Mouse (Mus musculus): Measurements from ENCODE around the gene Rbms2.
"Not testable (repeated sequence)": the region's sequence is repeated elsewhere in the genome, so short reads cannot be mapped to it uniquely, and the experiment has no call there.

Rbms2 gene

DNA sequence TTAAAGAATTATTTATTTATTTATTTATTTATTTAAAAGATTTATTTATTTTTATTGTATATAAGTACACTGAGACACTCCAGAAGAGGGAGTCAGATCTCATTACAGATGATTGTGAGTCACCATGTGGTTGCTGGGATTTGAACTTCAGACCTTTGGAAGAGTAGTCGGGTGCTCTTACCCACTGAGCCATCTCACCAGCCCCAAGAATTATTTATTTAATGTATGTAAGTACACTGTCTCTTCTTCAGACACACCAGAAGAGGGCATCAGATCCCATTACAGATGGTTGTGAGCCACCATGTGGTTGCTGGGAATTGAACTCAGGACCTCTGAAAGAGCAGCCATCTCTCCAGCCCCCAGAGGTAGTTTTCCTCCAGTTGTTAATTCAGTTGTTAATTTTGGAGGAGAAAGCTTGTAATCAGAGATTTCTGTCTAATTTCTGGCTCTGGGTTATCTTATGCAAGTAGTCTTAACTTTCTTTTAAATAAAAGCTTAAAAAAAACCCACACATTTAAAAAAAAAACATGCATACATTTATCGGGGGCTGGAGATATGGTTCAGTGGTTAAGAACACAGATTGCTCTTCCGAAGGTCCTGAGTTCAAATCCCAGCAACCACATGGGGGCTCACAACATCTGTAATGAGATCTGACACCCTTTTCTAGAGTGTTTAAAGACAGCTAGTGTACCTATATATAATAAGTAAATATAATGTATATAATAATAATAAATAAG is 12.1 kb upstream of the Rbms2 start:
- DNase-seq (ENCODE audit: low spot score) = not testable (repeated sequence)

DNA sequence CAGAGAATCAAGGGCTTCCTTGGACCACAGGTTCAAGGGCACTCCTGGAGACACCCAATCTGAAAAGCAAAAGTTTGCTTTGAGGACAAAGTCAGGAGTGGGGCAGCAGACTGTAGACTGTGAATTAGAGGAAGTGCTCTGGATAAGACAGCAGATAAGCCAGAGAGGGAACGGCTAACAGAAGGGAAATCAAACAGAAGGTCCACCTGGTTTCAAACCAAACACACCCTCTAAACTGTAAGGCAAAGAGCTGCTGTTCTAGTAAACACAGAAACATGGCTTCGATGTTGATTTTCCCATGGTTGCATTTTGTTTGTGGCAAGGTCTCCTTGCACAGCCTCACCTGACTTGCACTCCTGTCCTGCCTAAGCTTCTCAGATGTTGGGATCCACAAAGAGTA is 11.4 kb upstream of the Rbms2 start:
- no peak for DNase-seq (ENCODE audit: low spot score)

DNA sequence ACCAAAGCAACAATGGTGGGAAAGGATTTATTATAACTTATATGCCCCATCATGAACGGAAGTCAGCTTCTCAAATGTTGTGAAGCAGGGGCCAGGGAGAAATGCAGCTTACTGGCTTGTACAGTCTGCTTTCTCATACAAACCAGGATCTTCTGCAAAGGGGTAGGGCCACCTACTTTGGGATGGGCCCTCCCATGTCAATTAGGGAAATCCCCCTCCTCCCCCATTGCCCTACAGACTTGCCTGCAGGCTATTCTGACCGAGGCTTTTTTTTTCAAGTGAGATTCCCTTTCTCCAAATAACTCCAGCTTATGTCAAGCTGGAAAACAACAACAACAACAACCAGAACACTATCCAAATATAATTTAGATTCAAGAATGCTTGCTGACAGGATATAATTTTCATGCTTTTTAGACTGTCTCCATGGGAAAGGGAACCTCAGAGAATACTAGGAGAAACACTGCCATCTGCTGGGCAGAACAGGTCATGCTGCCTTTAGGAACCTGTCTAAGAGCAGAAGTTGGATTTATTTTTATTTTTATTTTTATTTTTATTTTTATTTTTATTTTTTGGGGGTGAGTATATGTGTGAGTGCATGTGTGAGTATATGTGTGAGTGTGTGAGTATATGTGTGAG is 8.3 kb upstream of the Rbms2 start:
- peak; percentile 87 for DNase-seq (ENCODE audit: low spot score)

DNA sequence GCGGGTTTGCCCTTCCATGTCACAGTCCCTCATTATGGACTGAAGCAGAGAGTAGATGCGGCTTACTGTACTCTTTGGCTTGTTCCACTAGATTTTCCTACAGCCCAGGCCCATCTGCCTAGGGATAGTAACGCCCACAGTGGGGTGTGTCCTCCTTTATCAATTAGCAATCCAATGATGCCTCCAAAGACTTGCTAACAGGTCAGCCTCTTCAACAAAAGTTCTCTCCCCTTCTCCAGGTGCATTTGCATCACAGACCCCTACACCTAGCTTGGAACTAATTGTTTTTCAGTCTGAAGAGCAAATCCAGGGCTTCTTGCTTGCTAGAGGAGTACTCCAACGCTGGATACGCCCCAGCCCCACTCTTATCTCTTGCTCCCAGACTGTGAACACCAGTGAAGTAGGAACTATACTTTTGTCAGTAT is 7.1 kb upstream of the Rbms2 start:
- no peak for DNase-seq (ENCODE audit: low spot score)

DNA sequence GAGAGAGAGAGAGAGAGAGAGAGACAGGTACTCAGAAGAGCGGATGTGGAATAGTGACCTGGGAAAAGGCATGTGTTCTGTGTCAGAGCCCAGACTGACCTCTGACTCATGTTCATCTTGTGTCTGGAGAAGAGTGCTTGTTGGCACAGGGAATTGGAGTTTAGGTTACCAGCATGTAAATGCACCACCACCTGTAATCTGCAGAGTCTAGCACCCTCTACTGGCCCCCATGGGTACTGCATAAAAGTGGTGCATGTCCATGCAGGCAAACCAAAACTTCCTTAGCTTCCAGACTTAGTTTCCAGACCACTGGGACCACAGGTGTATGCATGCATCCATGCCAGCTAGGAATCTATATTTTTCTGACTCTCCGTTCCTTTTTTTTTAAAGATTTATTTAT is 5.9 kb upstream of the Rbms2 start:
- DNase-seq (ENCODE audit: low spot score) = peak; percentile 78

DNA sequence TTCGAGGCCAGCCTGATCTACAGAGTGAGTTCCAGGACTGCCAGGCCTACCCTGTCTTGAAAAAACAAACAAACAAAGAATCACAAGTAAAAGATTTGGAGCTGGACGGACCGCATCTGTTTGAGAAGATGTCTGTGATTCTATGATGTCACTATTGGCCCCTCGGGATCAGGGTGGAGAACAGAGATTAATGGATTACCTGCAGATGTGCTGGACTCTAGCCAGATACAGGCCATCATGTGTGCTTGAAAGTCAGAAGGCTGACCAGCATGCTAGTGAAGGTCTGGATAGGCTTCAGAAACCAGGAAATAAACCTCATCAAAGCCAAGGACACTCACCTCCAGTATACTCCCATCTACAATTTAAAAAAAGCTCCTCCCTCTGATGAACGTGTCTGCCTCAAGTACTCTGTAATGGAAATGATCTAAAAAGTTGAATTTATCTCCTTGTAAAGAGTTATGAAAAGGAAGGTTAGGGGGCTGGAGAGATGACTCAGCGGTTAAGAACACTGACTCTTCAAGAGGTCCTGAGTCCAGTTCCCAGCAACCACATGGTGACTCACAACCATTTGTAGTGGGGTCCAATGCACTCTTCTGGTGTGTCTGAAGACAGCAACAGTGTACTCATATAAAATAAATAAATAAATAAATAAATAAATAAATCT is 5.3 kb upstream of the Rbms2 start:
- no peak for DNase-seq (ENCODE audit: low spot score)

DNA sequence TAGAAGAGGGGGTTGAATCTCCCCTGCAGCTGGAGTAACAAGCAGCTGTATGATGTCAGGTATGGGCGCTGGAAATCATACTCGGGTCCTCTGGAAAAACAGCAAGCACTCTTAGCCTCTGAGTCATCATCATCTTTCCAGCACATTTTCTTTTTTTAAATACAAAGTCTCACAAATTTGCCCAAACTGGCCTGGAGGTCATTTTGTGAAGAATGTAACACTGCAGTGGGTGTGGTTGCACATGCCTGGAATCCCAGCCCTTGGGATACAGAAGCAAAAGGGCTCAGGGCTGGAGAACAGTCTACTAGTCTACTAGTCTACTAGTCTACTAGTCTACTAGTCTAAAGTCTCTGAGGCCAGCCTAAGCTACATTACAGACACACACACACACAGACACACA is 4.2 kb upstream of the Rbms2 start:
- DNase-seq (ENCODE audit: low spot score) = no peak

DNA sequence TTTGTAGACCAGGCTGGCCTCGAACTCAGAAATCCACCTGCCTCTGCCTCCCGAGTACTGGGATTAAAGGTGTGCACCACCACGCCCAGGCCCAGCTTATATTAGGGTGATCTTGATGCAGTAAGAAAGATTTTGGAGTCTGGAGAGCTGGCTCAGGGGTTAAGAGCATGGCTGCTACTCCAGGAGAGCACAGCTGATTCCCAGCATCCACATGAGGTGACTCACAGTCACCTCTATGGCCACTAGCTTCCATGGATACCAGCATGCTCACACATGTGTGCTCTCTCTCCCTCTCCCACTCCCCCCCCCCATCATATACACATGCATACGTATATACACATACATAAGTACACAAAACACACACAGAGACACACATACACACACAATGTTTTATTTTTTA is 2.8 kb downstream of the Rbms2 start:
- no peak for DNase-seq (ENCODE audit: low spot score)

DNA sequence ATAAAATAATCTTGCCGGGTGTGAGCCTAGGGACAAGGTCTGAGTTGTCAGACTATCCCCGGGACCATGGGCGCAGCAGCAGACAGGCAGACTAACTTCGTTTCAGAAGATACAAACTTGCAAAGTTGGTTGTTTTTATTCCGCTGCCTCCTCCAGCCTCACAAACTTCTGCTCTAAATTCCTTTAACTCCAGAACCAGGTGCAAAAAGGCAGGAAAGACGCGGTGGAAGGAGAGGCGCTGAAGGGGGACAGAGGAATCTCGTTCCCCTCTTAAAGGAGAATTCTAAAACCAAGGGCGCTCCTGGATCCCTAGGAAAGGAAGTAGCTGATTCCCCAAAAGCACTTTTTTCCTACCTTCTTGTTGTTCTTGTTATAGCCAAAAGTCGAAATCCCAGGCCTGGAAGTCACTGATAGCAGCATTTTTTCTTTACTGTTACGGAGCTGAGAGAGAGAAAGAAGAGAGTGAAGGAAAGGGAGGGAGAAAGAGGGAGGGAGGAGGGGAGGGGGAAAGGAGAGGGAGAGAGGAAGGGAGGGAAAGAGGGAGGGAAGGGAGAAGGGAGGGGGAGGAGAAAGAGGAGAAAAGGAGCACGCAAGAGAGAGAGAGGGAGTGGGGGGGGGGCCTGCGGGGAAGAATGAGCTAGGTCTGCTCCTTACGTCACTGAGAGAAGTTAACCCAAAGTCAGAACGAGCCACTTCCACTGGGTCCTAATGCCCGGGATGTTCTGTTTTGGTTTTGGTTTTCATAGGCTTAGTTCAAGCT is 3.9 kb downstream of the Rbms2 start:
- DNase-seq (ENCODE audit: low spot score) = peak; percentile 46

DNA sequence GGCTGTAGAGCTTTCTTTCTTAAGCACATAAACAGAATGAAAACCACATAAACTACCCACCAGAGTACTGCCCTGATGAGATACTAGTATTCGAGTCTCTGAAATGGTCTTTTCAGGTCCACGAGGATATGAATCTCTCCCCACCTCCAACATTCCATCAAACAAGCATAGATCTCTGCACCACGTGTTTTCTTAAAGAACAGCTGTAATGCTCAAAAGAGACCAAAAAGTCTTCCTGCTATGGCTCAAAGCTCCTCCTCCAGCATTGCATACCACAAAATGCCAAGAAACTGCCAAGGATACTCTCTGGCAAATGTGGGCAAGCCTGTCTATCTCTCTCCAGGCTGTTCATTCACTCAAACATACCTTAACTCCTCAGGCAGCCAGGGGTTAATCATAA is 4.8 kb downstream of the Rbms2 start:
- DNase-seq (ENCODE audit: low spot score) = no peak

DNA sequence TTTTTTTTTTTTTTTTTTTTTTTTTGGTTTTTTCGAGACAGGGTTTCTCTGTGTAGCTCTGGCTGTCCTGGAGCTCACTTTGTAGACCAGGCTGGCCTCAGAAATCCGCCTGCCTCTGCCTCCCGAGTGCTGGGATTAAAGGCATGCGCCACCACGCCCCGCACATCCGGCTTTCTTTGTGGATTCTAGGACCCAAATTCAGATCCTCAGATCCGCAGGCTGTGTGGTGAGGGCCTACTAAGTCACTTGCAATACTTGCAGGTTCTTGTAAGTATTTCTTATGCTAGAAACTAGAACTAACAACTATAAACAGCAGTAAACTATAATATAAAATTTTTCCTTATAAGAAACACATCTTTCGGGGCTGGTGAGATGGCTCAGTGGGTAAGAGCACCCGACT is 8.7 kb downstream of the Rbms2 start:
- DNase-seq (ENCODE audit: low spot score) = not testable (repeated sequence)

DNA sequence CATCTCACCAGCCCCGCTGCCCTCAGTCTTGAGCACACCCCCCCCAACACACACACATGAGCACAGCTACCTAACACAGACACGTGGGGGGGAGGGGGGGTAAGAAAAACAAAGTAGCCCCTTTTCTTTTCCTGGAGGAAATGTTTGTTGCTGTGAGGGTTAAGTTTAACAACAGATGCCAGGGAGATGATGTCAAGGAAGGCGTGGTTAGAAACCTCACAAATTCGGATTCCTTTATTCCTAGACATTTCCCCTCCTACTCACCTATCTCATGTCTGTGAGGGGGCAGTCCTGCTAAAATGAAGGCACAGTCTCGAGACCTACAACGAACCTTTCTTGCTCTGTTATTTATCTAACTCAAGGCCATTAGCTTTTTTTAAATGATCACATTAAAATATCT is 13.0 kb downstream of the Rbms2 start:
- DNase-seq (ENCODE audit: low spot score) = no peak

DNA sequence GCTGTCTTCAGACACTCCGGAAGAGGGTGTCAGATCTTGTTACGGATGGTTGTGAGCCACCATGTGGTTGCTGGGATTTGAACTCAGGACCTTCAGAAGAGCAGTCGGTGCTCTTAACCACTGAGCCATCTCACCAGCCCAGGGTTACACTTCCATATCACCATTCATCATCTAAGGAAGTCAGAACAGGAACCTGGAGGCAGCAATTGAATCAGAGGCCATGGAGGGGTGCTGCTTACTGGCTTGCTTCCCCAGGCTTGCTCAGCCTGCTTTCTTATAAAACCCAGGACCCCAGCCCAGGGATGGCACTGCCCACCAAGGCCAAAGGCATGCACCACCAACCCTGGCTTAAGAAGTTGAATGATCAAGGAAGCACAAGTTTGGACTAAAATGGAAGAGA is 14.4 kb downstream of the Rbms2 start:
- not testable (repeated sequence) for DNase-seq (ENCODE audit: low spot score)

DNA sequence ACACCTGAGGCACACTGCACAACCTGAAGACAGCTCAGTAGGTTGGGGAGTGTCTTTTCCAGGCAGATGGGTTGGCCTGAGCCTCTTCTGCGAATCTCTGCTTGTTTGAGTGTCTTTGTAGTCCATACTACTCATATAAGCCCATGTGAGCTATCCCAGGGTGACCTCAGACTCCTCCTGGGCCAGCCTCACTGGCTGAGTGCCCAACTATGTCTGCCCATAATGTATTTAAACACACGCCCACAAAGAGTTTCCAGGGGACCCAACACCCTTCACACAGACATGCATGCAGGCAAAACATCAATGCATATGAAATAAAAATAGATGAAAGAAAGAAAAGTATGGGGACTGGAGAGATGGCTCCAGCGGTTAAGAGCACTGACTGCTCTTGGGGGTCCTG is 26.1 kb downstream of the Rbms2 start:
- no peak for DNase-seq (ENCODE audit: low spot score)

DNA sequence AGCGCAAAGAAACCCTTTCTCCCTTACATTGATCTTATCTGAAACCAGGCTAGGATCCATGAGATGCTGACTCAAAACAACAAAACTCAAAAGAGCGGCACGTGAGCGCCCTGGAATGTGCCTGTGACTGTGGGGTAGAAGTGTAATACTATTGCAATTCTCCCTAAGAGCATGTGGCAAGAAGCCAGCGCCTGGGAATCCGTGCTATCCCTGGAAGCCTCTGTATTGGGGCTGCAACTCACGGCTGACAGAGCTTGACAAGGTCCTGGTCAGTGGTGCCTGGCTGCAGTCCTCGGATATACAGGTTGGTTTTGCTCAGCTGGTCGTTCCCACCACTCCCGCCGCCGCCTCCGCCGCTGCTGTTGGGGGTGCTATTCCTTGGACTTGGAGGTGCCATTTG is 29.2 kb downstream of the Rbms2 start:
- DNase-seq (ENCODE audit: low spot score) = no peak

DNA sequence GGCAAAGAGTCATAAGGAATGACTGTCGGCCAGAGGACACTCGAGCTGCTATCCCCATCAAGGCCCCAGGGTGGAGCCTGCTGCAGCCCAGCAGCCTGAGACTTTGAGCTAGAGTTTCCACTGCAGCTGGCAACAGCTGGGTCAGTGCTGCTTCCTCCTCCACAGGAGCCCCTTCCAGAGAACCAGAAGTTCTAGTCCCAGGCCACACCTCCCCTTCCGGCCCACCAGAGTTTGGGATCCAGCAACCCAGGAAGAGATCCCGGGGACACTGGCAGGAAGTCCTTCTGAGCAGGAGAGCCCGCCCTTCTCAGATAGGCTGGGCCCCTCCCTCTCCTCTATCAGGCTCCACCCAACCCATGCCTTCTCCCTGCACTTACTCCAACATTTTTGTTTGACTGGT is 30.5 kb downstream of the Rbms2 start:
- DNase-seq (ENCODE audit: low spot score) = peak; percentile 21

DNA sequence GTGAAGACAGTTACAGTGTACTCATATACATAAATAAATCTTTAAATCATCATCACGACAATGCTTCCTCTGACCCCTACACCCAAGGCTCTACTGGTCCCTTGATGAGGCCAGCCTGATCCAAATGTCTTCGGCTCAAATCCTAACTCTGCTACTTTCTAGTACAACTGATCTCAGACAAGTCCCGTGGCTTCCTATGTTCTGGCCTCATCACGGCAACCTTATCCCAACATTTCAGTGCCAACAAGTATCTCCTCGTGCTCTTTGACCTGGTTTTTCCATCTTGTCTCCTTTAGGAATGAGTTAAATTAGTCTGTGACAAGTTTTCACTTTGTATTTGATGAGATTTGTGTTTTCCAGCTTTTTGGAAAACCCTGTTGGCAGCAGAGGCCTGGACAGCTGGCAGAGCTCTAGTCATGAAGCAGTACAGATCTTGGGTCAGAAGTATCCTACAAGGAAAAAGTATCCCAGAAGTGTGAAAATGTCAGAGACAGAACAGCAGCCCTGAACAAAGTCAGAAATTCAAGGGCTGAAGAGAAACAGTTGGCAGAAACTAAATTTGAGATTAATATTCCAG is 31.2 kb downstream of the Rbms2 start:
- DNase-seq (ENCODE audit: low spot score) = no peak

DNA sequence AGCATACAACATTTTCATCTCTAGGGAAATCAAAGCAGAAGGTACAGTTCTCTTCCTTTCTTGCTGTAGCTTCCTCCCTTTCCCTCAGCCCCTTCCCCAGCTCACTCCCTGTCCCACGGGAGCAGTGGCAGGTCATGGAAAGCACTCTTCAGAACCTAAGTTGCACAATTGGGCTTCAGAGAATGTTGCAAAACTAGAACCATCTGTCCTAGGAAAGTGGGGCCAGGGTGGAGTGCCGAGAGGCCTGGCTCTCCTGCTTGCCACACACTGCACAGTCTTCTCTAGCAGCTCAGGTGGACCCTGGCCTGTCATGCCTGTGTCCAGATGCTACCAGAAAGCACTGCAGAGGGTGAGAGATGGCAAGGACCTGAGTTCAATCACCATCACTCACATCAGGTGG is 35.1 kb downstream of the Rbms2 start:
- no peak for DNase-seq (ENCODE audit: low spot score)

DNA sequence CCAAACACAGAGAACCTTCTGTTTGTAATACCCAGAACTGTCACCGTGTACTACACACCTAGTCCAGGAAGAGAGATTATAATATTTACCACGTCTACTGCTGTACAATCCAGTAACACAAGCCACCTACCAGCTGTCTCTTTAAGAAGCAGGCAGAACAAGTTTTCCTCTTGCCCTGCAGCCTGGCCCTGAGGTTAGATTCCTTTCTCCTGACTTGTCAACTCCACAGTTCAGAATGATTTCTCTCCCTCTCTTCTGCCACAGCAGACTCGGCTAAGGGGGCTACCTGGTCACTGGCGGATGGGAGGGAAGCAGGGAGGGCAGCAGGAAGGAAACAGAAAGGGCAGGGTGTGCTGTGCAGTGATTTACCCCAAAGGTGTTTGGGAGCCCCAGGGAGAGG is 36.4 kb downstream of the Rbms2 start:
- no peak for DNase-seq (ENCODE audit: low spot score)

DNA sequence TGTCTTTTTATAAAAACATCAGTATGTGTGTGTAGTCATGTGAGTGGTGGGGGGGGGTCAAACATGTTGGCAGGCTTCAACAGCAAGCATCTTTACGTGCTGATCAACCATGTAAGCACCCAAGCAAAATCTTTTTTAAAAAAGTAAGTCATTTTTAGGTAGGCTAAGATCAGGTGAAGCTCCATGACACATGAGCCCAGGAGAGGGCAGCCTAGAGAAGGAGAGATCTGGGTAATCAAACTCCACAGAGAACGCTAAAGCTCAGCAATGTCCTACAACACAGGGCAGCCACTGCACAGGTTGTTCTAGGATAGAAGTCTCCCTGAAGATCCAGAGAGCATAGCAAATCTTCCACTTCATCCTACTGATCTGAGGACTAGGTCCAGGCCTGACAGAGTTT is 37.9 kb downstream of the Rbms2 start:
- DNase-seq (ENCODE audit: low spot score) = no peak

DNA sequence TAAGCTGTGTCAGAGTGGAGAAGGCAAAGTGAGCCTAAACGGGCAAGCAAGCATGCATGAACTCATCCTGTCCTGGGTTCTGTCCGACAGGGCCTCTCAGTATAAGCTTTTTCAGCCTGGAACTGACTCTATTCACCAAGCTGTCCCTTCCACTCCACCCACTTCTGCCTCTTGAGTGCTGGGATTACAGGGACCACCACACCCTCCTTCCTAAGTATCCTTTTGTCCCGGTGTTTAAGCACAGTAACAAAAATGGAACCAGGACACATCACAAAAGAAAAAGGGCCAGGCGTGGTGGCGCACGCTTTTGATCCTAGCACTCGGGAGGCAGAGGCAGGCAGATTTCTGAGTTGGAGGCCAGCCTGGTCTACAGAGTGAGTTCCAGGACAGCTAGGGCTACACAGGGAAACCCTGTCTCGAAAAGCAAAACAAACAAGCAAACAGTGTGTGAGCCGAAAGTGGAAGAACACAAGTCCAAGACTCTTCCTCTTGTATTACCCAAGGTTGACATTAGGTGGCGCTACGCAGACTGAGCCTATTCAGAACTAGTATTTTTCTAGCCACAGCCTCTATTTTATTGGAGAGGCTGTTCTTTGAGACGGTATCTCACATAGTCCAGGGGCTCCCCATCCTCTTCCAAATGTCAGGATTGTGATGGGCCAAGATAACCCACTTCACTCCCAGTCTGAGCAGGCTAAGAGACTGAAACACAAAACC is 39.7 kb downstream of the Rbms2 start:
- DNase-seq (ENCODE audit: low spot score) = peak; percentile 70

DNA sequence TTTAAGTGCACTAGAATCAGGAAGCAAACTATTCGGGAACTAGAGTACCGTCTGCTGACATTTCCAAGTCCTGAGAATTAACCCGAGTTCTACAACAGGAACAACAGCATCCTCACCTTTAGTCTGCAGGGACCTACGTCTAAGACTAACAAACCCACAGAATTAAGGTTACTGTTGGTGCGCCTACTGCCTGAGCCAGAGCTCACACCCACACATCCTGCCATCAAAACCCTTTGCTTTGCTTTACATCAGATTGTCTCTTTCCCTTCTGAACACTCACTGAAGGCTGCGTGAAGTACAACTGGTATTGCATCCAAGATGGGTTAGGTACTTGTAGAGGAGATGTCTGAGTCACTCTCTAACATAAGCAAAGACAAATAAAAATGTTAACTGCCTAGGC is 44.7 kb downstream of the Rbms2 start:
- DNase-seq (ENCODE audit: low spot score) = no peak
